Mouse (Mus musculus) E14TG2a.4 (cell line): ENCODE data around the gene Corin.

Source experiments
- CTCF ChIP-seq: conservative IDR thresholded peaks from 2 replicates; pipeline ENCODE4 v1.5.1; 2014; ENCODE audit warnings: low read length
- NANOG ChIP-seq: IDR thresholded peaks from 2 replicates; pipeline ENCODE4 v1.6.1; 2014; ENCODE audit warnings: borderline replicate concordance, low read length, mixed read lengths
- POU5F1 ChIP-seq: IDR thresholded peaks from 2 replicates; pipeline ENCODE4 v1.6.1; 2014; ENCODE audit warnings: low read length, borderline replicate concordance

GRCm38 (mm10) chr5:72513808-72514207 is 9.5 kb upstream of the Corin start:
- TF ChIP-seq CTCF (no peak), POU5F1 (no peak), NANOG (no peak)
